Comparison of ENCODE assay signal across 13 mouse cellular contexts in genomic region chr17:80719309-80719708, GRCm38 (mm10).
"Had no signal": no experiment of that assay in that cellular context is flagged by ENCODE, and none has a peak within 500 bp of the region (broad histone marks: within the 10 kb centered on the region; RNA-seq: fewer than 3 reads in every experiment).

No protein-coding gene starts in this region.

- DNase-seq: kidney, adult 8-10 months; kidney, postnatal 25 days; layer of hippocampus, adult 9-11 months; left cerebral cortex, postnatal 4 days; lung, adult 18-20 months; lung, postnatal 36 days; thymus, adult 2 months; thymus, postnatal 36 days had no signal

- H3K4me3 ChIP-seq: limb, embryonic 13.5 days; megakaryocyte, embryonic 14.5 days; midbrain, embryonic 15.5 days had no signal

- H3K36me3 ChIP-seq: midbrain, embryonic 15.5 days had no signal

- H3K9ac ChIP-seq: limb, embryonic 13.5 days; liver, embryonic 14.5 days; midbrain, embryonic 15.5 days had no signal

- H3K27me3 ChIP-seq: limb, embryonic 13.5 days; megakaryocyte, embryonic 14.5 days; midbrain, embryonic 15.5 days had no signal

- ATAC-seq: midbrain, embryonic 15.5 days had no signal

- H3K4me2 ChIP-seq: limb, embryonic 13.5 days; midbrain, embryonic 11.5 days; midbrain, embryonic 15.5 days had no signal

- H3K9me3 ChIP-seq: limb, embryonic 13.5 days; megakaryocyte, embryonic 14.5 days; midbrain, embryonic 15.5 days had no signal

- H3K27ac ChIP-seq: limb, embryonic 13.5 days; liver, embryonic 14.5 days; midbrain, embryonic 15.5 days had no signal
